Mouse (Mus musculus): Measurements from ENCODE around the gene Cxcl15.

Cxcl15 gene

GRCm38 (mm10) chr5:90794195-90794625, at the start of gene Cxcl15:
Gene Cxcl15 (plus strand): TSS chr5:90794534.
- DNase-seq (ENCODE audit: low spot score in 2 of 2), result no peak

DNA sequence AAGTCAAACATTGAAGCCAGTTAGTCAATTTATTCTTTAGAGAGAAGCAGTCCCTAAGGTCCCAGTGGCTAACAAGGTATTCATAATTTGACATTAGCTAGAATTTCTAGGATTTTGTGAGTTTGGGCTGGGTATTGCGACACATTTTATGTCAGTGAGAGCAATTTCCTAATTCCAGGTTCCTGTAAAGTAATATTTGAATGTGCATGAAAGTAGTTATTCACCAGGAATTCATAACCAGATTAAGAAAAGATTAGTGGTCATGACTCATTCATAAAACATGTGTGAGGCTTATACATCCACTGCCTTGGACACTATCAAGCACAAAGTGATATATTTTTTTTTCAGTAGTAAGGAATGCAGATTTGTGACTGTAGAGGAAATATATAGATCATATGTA, 40.4 kb upstream of the Cxcl15 start:
- no peak for DNase-seq (ENCODE audit: low spot score in 2 of 2)

- peak; percentile 54 to 66 for DNase-seq (ENCODE audit: low spot score in 2 of 2)
These were observed 36.2 kb upstream of the Cxcl15 start for GRCm38 (mm10) chr5:90758020-90758605.

- peak in 1 of 2 experiments; percentile 28 for DNase-seq (ENCODE audit: low spot score in 2 of 2)
These were observed 35.0 kb upstream of the Cxcl15 start, which contains the start of gene Cxcl5 for GRCm38 (mm10) chr5:90759077-90760065. Gene Cxcl5 (plus strand): TSS chr5:90759360.

- DNase-seq (ENCODE audit: low spot score in 2 of 2), result no peak
These were observed 34.0 kb upstream of the Cxcl15 start for GRCm38 (mm10) chr5:90760303-90760702.

GRCm38 (mm10) chr5:90760844-90761243, 33.5 kb upstream of the Cxcl15 start:
- DNase-seq (ENCODE audit: low spot score in 2 of 2), result no peak

- DNase-seq (ENCODE audit: low spot score in 2 of 2), result no peak
These were observed 32.5 kb upstream of the Cxcl15 start for GRCm38 (mm10) chr5:90761834-90762233.

DNA sequence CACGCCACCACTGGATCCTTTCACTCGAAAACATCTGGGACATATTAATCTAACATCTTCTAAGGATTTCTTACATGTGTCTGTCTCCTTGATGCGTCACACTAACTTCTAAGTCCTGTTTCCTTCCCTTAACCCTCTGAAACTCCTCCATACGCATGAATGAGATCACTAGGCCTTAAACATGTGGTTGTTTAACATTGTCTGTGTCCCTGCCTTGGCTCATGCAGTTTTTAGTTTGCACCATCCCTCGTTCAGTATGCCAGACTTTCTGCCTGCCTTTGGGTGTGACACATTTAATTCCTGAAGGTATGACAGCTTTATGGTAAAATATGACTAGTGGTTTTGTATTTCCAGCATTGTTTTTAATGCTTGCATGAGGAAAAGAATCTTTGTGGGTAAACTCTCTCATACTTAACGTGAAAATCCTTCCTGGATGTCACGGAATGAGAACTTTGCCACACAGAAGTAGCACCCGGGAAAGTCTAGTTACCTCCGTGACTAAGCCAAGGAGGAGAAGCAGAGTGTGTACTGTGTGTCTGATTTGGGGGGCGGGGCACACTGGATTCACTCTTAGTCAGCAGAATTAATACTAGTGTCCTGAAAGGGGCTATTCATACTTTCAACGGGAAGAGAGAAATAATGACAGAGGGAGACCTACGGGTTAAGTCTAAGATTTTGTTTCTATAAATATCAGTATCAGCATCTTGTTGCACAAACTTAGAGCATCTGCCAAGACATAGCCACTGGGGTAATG, 30.2 kb upstream of the Cxcl15 start:
- no peak for DNase-seq (ENCODE audit: low spot score in 2 of 2)

GRCm38 (mm10) chr5:90765821-90766606, 28.3 kb upstream of the Cxcl15 start:
- DNase-seq (ENCODE audit: low spot score in 2 of 2), result no peak

DNA sequence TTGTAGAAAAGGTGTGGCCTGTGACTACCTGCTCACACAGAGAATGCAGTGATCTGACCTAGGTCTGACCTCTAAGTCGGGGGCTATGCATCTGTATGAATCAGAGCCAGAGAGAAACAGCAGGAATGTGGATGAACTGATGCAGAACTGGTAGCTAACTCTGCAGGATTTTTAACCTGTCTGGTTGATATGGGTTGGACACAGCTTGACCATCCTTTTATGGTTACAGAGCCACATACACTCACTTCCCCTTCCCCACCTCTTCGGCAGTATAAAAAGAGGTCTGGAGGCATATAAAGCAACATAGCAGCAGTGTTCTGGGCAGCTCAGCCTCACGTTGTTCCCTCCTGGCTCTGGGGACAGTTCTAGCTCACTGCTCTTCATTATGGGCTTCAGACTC, 26.1 kb upstream of the Cxcl15 start, which contains the start of gene Ppbp:
Gene Ppbp, plus strand, starts transcription at position 301 of the 400 bp plus-strand sequence.
- no peak for DNase-seq (ENCODE audit: low spot score in 2 of 2)

- DNase-seq (ENCODE audit: low spot score in 2 of 2), result no peak
These were observed 23.0 kb upstream of the Cxcl15 start for GRCm38 (mm10) chr5:90771369-90771768.

DNA sequence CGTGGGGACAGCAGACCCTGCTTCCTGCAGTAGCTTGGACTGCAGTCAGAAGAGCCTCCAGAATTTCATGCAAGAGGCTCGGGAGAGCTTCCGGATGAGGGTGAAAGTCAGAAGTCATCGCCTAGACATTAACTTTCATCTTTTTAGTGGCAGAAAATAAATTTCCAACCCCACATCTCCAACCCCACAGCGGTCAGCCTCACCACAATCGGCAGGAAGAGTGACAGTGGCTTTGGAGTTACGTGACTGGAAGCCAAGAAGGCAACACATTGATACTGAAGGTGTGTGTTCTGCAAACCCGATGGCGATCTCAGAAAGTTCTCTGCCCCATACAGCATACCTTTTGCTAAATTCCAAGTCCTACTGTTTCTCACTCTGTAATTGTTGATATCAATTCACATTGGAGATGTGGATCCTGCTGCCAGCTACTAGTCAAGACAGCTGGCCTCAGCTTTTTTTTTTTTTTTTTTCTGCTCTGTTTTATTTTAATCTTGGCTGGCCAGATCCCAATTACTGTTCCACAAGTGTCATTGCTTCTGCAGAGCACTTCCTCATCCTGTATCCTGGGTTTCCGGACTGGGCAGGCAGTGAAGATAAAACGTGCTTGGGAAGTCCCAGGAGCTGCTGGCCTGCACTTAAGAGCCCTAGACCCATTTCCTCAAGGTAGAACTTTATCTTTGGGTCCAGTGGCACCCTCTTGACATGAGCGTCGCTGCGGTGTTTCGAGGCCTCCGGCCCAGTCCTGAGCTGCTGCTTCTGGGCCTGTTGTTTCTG, 22.3 kb upstream of the Cxcl15 start, which contains the start of gene Pf4:
Gene Pf4, plus strand, starts transcription at position 556 of the 774 bp plus-strand sequence.
- peak; percentile 76 to 80 for DNase-seq (ENCODE audit: low spot score in 2 of 2)

DNA sequence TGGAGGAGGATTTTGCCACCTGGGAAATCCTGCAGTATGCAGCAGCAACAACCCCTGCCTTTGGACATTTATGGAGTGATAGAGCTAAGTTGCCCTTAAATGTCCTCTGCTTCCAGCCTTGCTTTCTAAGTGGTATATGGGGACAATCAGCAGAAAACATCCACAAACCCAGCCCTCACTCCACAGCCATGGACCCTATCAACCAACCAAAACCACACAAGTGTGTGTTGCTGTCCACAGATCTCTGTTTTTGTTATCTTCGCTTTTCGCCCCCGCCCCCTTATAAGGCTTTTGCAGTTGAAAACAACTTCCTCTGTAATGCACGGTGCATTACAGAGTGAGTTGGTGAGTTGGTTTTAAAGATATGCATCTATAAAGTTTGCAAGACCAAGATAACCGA, 18.8 kb upstream of the Cxcl15 start:
- no peak for DNase-seq (ENCODE audit: low spot score in 2 of 2)

GRCm38 (mm10) chr5:90777621-90778020, 16.7 kb upstream of the Cxcl15 start:
- DNase-seq (ENCODE audit: low spot score in 2 of 2), result no peak

DNA sequence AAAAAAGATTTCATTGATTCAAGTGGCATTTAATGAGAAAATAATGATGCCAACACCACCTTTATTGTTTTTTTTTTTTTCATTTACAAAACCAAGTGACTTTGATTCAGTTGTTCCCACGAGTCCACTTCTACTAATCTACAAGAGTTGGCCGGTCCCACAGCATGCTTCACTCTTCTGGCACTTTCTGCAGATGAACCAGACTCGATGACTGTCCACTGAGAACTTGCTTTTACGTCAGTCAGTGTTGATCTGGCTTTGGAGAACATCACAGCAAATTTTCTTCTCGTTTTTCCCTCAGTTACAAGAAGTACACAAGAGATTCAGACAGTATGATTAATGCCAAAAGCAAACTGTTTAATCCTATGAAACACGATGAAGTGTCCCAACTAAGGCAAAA, 15.5 kb upstream of the Cxcl15 start:
- peak; percentile 58 to 62 for DNase-seq (ENCODE audit: low spot score in 2 of 2)

- no peak for DNase-seq (ENCODE audit: low spot score in 2 of 2)
These were observed 10.6 kb upstream of the Cxcl15 start for GRCm38 (mm10) chr5:90783697-90784096.

GRCm38 (mm10) chr5:90785659-90786588, 8.4 kb upstream of the Cxcl15 start, which contains the start of gene Cxcl3:
Gene Cxcl3 (plus strand): TSS chr5:90786103.
- no peak for DNase-seq (ENCODE audit: low spot score in 2 of 2)

- DNase-seq (ENCODE audit: low spot score in 2 of 2), result no peak
These were observed 6.2 kb upstream of the Cxcl15 start for GRCm38 (mm10) chr5:90788114-90788513.
